ENCODE assay signal across 9 mouse cellular contexts in genomic region chr3:123128781-123129180, GRCm38 (mm10).
DNase-seq lines count a peak whose midpoint lies in the region; ATAC-seq lines count a peak whose summit lies in the region.
"Had no signal": no experiment of that assay in that cellular context is flagged by ENCODE, and none has a peak within 500 bp of the region (broad histone marks: within the 10 kb centered on the region; RNA-seq: fewer than 3 reads in every experiment).

No protein-coding gene starts in this region.

- DNase-seq in cerebellum, postnatal 10 days, result peak; percentile 59 to 72
- DNase-seq in cerebellum, adult 8-10 months, result no peak
- DNase-seq in left cerebral cortex, postnatal 4 days, result peak; percentile 15
- no peak for DNase-seq in left cerebral cortex, adult 11 months (ENCODE audit: low spot score)
- peak; percentile 65 to 75 for DNase-seq in gastrocnemius, postnatal 36 days
- DNase-seq in lung, postnatal 4 days, result peak; percentile 42 to 66
- DNase-seq in hindbrain, embryonic 14.5 days (ENCODE audit: low spot score), result no peak
- DNase-seq: cerebellum, adult 11 months had no signal

- ATAC-seq in forebrain, embryonic 13.5 days, result no peak
- no peak for ATAC-seq in hindbrain, embryonic 14.5 days (ENCODE audit: low FRiP score)

- H3K9ac ChIP-seq in forebrain, embryonic 13.5 days, result no peak overlapping the region
- H3K9ac ChIP-seq in hindbrain, embryonic 14.5 days, result no peak overlapping the region

- no peak overlapping the region for H3K4me2 ChIP-seq in forebrain, embryonic 13.5 days
- H3K4me2 ChIP-seq in hindbrain, embryonic 14.5 days (replicated peaks), result no peak overlapping the region

- H3K9me3 ChIP-seq in forebrain, embryonic 13.5 days (replicated peaks), result no peaks in the 10 kb centered on the region
- H3K9me3 ChIP-seq in hindbrain, embryonic 14.5 days (ENCODE audit: control insufficient read depth, low read length), result no peaks in the 10 kb centered on the region

- H3K27me3 ChIP-seq in forebrain, embryonic 13.5 days, result no peaks in the 10 kb centered on the region
- no peaks in the 10 kb centered on the region for H3K27me3 ChIP-seq in hindbrain, embryonic 14.5 days (ENCODE audit: control insufficient read depth, insufficient read depth, low read length)

- H3K36me3 ChIP-seq in forebrain, embryonic 13.5 days (ENCODE audit: poor library complexity, severe bottlenecking), result no peaks in the 10 kb centered on the region
- H3K36me3 ChIP-seq in hindbrain, embryonic 14.5 days (replicated peaks; ENCODE audit: control insufficient read depth, insufficient read depth), result no peaks in the 10 kb centered on the region

- no peak overlapping the region for H3K4me3 ChIP-seq in forebrain, embryonic 13.5 days
- H3K4me3 ChIP-seq in hindbrain, embryonic 14.5 days (replicated peaks; ENCODE audit: low read length), result no peak overlapping the region

- 78% methylated on average over 8 of the region's 8 CpGs for WGBS in forebrain, embryonic 13.5 days
- 80% methylated on average over 8 of the region's 8 CpGs for WGBS in hindbrain, embryonic 14.5 days

- H3K4me1 ChIP-seq in forebrain, embryonic 13.5 days, result no peaks in the 10 kb centered on the region
- H3K4me1 ChIP-seq in hindbrain, embryonic 14.5 days (replicated peaks; ENCODE audit: control insufficient read depth, insufficient read depth, low read length), result no peaks in the 10 kb centered on the region

- no peak overlapping the region for H3K27ac ChIP-seq in forebrain, embryonic 13.5 days
- H3K27ac ChIP-seq in hindbrain, embryonic 14.5 days, result no peak overlapping the region

- intact Hi-C loops in left cerebral cortex, postnatal 4 days (cut with DNase I), result no loop called here
- intact Hi-C loops in gastrocnemius, postnatal 36 days (cut with DNase I), result no loop called here

Comparison
In these comparisons a context has a peak if more than half of its experiments do, and no peak if none do; other contexts are left out.
1. DNase-seq: peak in cerebellum, postnatal 10 days (2 of 2), left cerebral cortex, postnatal 4 days (single experiment), gastrocnemius, postnatal 36 days (2 of 2) and lung, postnatal 4 days (2 of 2); none in cerebellum, adult 8-10 months (single experiment), left cerebral cortex, adult 11 months (single experiment) and hindbrain, embryonic 14.5 days (single experiment).